Mouse (Mus musculus) spleen, adult 2 months (tissue): ENCODE data around the gene Asic2. TPM values are rescaled to one million over a fixed set of nuclear protein-coding genes. Genes with fewer than 3 reads are reported as not detected.

Experiments
- DNase-seq, 2 experiments: peaks; one replicate each; pipeline versions ENCODE4 v3.0.0 to v3.0.0-alpha.2; 2012 to 2021; ENCODE audit warnings: low spot score in 2 of 2, low read depth in 1 of 2
- H3K27ac ChIP-seq: fragments of 200-500 bp; 2 replicates; pipeline ENCODE4 v1.5.1; 2012; ENCODE audit warnings: low read length, inconsistent platforms; ENCODE audit not compliant: insufficient read depth
- H3K27me3 ChIP-seq: fragments of 200-500 bp; 2 replicates; pipeline ENCODE4 v1.6.1; 2012; ENCODE audit warnings: mild to moderate bottlenecking, moderate library complexity, low read length, inconsistent platforms; ENCODE audit not compliant: control insufficient read depth, insufficient read depth
- H3K36me3 ChIP-seq: fragments of 200-500 bp; 2 replicates; pipeline ENCODE4 v1.6.1; 2012; ENCODE audit warnings: mild to moderate bottlenecking, low read length, inconsistent platforms; ENCODE audit not compliant: control insufficient read depth, insufficient read depth
- H3K4me1 ChIP-seq: fragments of 200-500 bp; 2 replicates; pipeline ENCODE4 v1.6.1; 2011; ENCODE audit warnings: inconsistent platforms; ENCODE audit not compliant: control insufficient read depth, insufficient read depth, insufficient read length
- H3K4me3 ChIP-seq: fragments of 200-500 bp; 2 replicates; pipeline ENCODE4 v1.5.1; 2011; ENCODE audit warnings: mild to moderate bottlenecking, inconsistent platforms; ENCODE audit not compliant: insufficient read depth, insufficient read length; ENCODE audit errors: extremely low read depth
- CTCF ChIP-seq: fragments of 200-500 bp; IDR thresholded peaks from 2 replicates; pipeline ENCODE4 v1.5.1; 2011; ENCODE audit warnings: mild to moderate bottlenecking, inconsistent platforms; ENCODE audit not compliant: insufficient read depth, insufficient read length, insufficient replicate concordance; ENCODE audit errors: extremely low read depth
- POLR2A ChIP-seq: fragments of 200-500 bp; IDR thresholded peaks from 2 replicates; pipeline ENCODE4 v1.6.1; 2011; ENCODE audit warnings: low read depth, low read length, inconsistent platforms
- WGBS: fragments of 180-500 bp; shearing (Covaris S2); methylation state at CpG from one replicate; pipeline ENCODE4 v1.1.7; 2018; 5-methylcytosine and 5-hydroxymethylcytosine counted together
- polyA plus RNA-seq: library from polyadenylated mRNA; depleted of rRNA; stranded (reverse); fragments of >200 nt; gene quantifications from 2 replicates; pipeline ENCODE4 v1.2.3, GENCODE M21; 2012; rRNA removed

The Asic2 gene
- polyA plus RNA-seq, 1 experiment: 0.46 TPM

- no peak overlapping the region for H3K4me3 ChIP-seq
- H3K4me1 ChIP-seq: no peaks in the 10 kb centered on the region
- WGBS: 87% methylated on average over 2 of the region's 2 CpGs
- H3K27me3 ChIP-seq: no peaks in the 10 kb centered on the region
- TF ChIP-seq POLR2A (no peak), CTCF (no peak)
- no peaks in the 10 kb centered on the region for H3K36me3 ChIP-seq
- DNase-seq: no peak
- H3K27ac ChIP-seq: no peak overlapping the region
Measured at GRCm38 (mm10) chr11:80835395-80835794, 1132.9 kb downstream of the Asic2 start.

Other genes with a start within 250 kb of the Asic2 start
- gene 5530401A14Rik, start 107.8 kb downstream of the Asic2 start, polyA plus RNA-seq: not detected in 2 replicates
- 1.4 and 2.3 TPM in 2 replicates for gene Ccl2, start 67.1 kb upstream of the Asic2 start, polyA plus RNA-seq
- gene Gm17268, start 70.1 kb upstream of the Asic2 start, polyA plus RNA-seq: not detected in 2 replicates
- gene Ccl7, start 77.3 kb upstream of the Asic2 start, polyA plus RNA-seq: not detected in 2 replicates
- gene Ccl11, start 89.4 kb upstream of the Asic2 start, polyA plus RNA-seq: 0.72 and 1.1 TPM in 2 replicates
- gene Ccl12, start 133.4 kb upstream of the Asic2 start, polyA plus RNA-seq: 0.42 TPM in 1 of 2 replicates, not detected in the other
- 0.61 TPM in 1 of 2 replicates, not detected in the other for gene Ccl8, start 146.7 kb upstream of the Asic2 start, polyA plus RNA-seq